Mouse (Mus musculus): ENCODE measurements at regions not wholly inside any gene's neighbourhood (a gene's known extent, or its start where the extent isn't known, plus 50 kb on each side); places are given as distances from the start of the nearest gene placed in this dataset.

GRCm38 (mm10) chr12:28174078-28174477 lies 378.1 kb downstream of the Dcdc2c start:
- H3K27ac ChIP-seq = no peak overlapping the region
- H3K4me3 ChIP-seq = no peak overlapping the region
- no peak for TF ChIP-seq CTCF (IDR thresholded peaks at IDR 0.05)
- intact Hi-C loops (cut with DNase I) = loop anchor here (5.0 kb wide), 1 partner anchor 832 kb away; the partner anchor contains the start of gene Sox11
- DNase-seq (ENCODE audit: extremely low spot score in 1 of 2, low spot score in 2 of 2) = no peak

- H3K27ac ChIP-seq = no peak overlapping the region
- DNase-seq (ENCODE audit: extremely low spot score in 1 of 2, low spot score in 2 of 2) = no peak
- intact Hi-C loops (cut with DNase I) = no loop called here
- no peak for TF ChIP-seq CTCF (IDR thresholded peaks at IDR 0.05)
- no peak overlapping the region for H3K4me3 ChIP-seq
These were observed 393.4 kb downstream of the Dcdc2c start for GRCm38 (mm10) chr12:28158786-28159185.

GRCm38 (mm10) chr12:28150759-28151158 lies 401.4 kb downstream of the Dcdc2c start:
- TF ChIP-seq CTCF (IDR thresholded peaks at IDR 0.05) = no peak
- Histone ChIP-seq H3K27ac (no peak overlapping the region), H3K4me3 (no peak overlapping the region)
- intact Hi-C loops (cut with DNase I) = no loop called here
- no peak for DNase-seq (ENCODE audit: extremely low spot score in 1 of 2, low spot score in 2 of 2)

GRCm38 (mm10) chr12:28135810-28136592 lies 416.2 kb downstream of the Dcdc2c start:
- Histone ChIP-seq H3K4me3 (no peak overlapping the region), H3K27ac (no peak overlapping the region)
- no peak for DNase-seq (ENCODE audit: extremely low spot score in 1 of 2, low spot score in 2 of 2)
- no peak for TF ChIP-seq CTCF (IDR thresholded peaks at IDR 0.05)
- intact Hi-C loops (cut with DNase I) = no loop called here

- Histone ChIP-seq H3K4me3 (no peak overlapping the region), H3K27ac (no peak overlapping the region)
- TF ChIP-seq CTCF (IDR thresholded peaks at IDR 0.05) = no peak
- DNase-seq (ENCODE audit: extremely low spot score in 1 of 2, low spot score in 2 of 2) = no peak
- intact Hi-C loops (cut with DNase I) = no loop called here
These were observed 429.4 kb downstream of the Dcdc2c start for GRCm38 (mm10) chr12:28122766-28123165.

- intact Hi-C loops (cut with DNase I) = no loop called here
- DNase-seq (ENCODE audit: extremely low spot score in 1 of 2, low spot score in 2 of 2) = no peak
- Histone ChIP-seq H3K4me3 (no peak overlapping the region), H3K27ac (no peak overlapping the region)
- TF ChIP-seq CTCF (IDR thresholded peaks at IDR 0.05) = no peak
These were observed 432.1 kb downstream of the Dcdc2c start for GRCm38 (mm10) chr12:28120106-28120505.

- DNase-seq (ENCODE audit: extremely low spot score in 1 of 2, low spot score in 2 of 2) = no peak
- intact Hi-C loops (cut with DNase I) = no loop called here
- no peak overlapping the region for H3K27ac ChIP-seq
- no peak overlapping the region for H3K4me3 ChIP-seq
- no peak for TF ChIP-seq CTCF (IDR thresholded peaks at IDR 0.05)
These were observed 461.5 kb downstream of the Dcdc2c start for GRCm38 (mm10) chr12:28090673-28091072.

- TF ChIP-seq CTCF (IDR thresholded peaks at IDR 0.05) = no peak
- no peak for DNase-seq (ENCODE audit: extremely low spot score in 1 of 2, low spot score in 2 of 2)
- intact Hi-C loops (cut with DNase I) = no loop called here
These were observed 466.7 kb downstream of the Dcdc2c start for GRCm38 (mm10) chr12:28085460-28085859.

GRCm38 (mm10) chr12:28076606-28077005 lies 475.6 kb downstream of the Dcdc2c start:
- H3K27ac ChIP-seq = no peak overlapping the region
- no peak overlapping the region for H3K4me3 ChIP-seq
- TF ChIP-seq CTCF (IDR thresholded peaks at IDR 0.05) = no peak
- intact Hi-C loops (cut with DNase I) = no loop called here
- DNase-seq (ENCODE audit: extremely low spot score in 1 of 2, low spot score in 2 of 2) = no peak

More at GRCm38 (mm10) chr12:28085460-28085859, 466.7 kb downstream of the Dcdc2c start:
- H3K4me3 ChIP-seq = no peak overlapping the region
- H3K27ac ChIP-seq = no peak overlapping the region

GRCm38 (mm10) chr12:28068584-28068983 lies 483.6 kb downstream of the Dcdc2c start:
- no peak overlapping the region for H3K27ac ChIP-seq
- DNase-seq (ENCODE audit: extremely low spot score in 1 of 2, low spot score in 2 of 2) = no peak
- no peak for TF ChIP-seq CTCF (IDR thresholded peaks at IDR 0.05)
- no peak overlapping the region for H3K4me3 ChIP-seq
- intact Hi-C loops (cut with DNase I) = no loop called here

- intact Hi-C loops (cut with DNase I) = no loop called here
- no peak for TF ChIP-seq CTCF (IDR thresholded peaks at IDR 0.05)
- DNase-seq (ENCODE audit: extremely low spot score in 1 of 2, low spot score in 2 of 2) = no peak
- no peak overlapping the region for H3K27ac ChIP-seq
- no peak overlapping the region for H3K4me3 ChIP-seq
These were observed 491.9 kb downstream of the Dcdc2c start for GRCm38 (mm10) chr12:28060281-28060680.

GRCm38 (mm10) chr12:28055518-28056280 lies 496.5 kb downstream of the Dcdc2c start:
- no peak overlapping the region for H3K4me3 ChIP-seq
- intact Hi-C loops (cut with DNase I) = no loop called here
- H3K27ac ChIP-seq = no peak overlapping the region
- TF ChIP-seq CTCF (IDR thresholded peaks at IDR 0.05) = no peak
- peak in 1 of 2 experiments; percentile 40 for DNase-seq (ENCODE audit: extremely low spot score in 1 of 2, low spot score in 2 of 2)
